Mouse (Mus musculus): ENCODE results near the gene Stim2. TPM values are rescaled to one million over a fixed set of nuclear protein-coding genes. Genes with fewer than 3 reads are reported as not detected.
A peak's percentile ranks its signal among the peaks of the same experiment; 100 is the strongest.

Stim2 gene
- polyA plus RNA-seq, 1 experiment from 2014 or later = 29.4 TPM

- H3K27ac ChIP-seq (replicated peaks) = peak overlapping the region; percentile 56
- H3K4me2 ChIP-seq = peak overlapping the region; percentile 53
- no peaks in the 10 kb centered on the region for H3K9me3 ChIP-seq
- no peaks in the 10 kb centered on the region for H3K27me3 ChIP-seq
- WGBS = 21% methylated on average over 13 of the region's 13 CpGs
- peaks cover 31% of the 10 kb centered on the region for H3K4me1 ChIP-seq (replicated peaks)
- H3K4me3 ChIP-seq = peak overlapping the region; percentile 29
- H3K9ac ChIP-seq = peak overlapping the region; percentile 9; the same call in 1 of the 2 replicates
- H3K36me3 ChIP-seq = no peaks in the 10 kb centered on the region
- peak; percentile 61 for ATAC-seq (ENCODE audit: low FRiP score, low read depth)
These were observed 156.4 kb downstream of the Stim2 start for GRCm38 (mm10) chr5:54154503-54155226.

GRCm38 (mm10) chr5:54155227-54155776 lies 157.0 kb downstream of the Stim2 start:
- ATAC-seq (ENCODE audit: low FRiP score, low read depth) = peak; percentile 49; the same call in 1 of the 2 replicates
- no peaks in the 10 kb centered on the region for H3K36me3 ChIP-seq
- peak overlapping the region; percentile 53 for H3K4me2 ChIP-seq
- no peaks in the 10 kb centered on the region for H3K27me3 ChIP-seq
- peak overlapping the region; percentile 56 for H3K27ac ChIP-seq (replicated peaks)
- no peaks in the 10 kb centered on the region for H3K9me3 ChIP-seq
- peaks cover 33% of the 10 kb centered on the region for H3K4me1 ChIP-seq (replicated peaks)
- no peak overlapping the region for H3K9ac ChIP-seq
- H3K4me3 ChIP-seq = peak overlapping the region; percentile 29
- WGBS = 32% methylated on average over 12 of the region's 12 CpGs

GRCm38 (mm10) chr5:54155916-54156315 lies 157.6 kb downstream of the Stim2 start:
- H3K9ac ChIP-seq = no peak overlapping the region
- H3K9me3 ChIP-seq = no peaks in the 10 kb centered on the region
- no peak overlapping the region for H3K4me3 ChIP-seq
- no peak overlapping the region for H3K4me2 ChIP-seq
- no peaks in the 10 kb centered on the region for H3K27me3 ChIP-seq
- H3K27ac ChIP-seq (replicated peaks) = no peak overlapping the region; the same call in 1 of the 2 replicates
- WGBS = 78% methylated on average over 4 of the region's 4 CpGs
- ATAC-seq (ENCODE audit: low FRiP score, low read depth) = no peak
- H3K4me1 ChIP-seq (replicated peaks) = peaks cover 33% of the 10 kb centered on the region
- H3K36me3 ChIP-seq = no peaks in the 10 kb centered on the region

- no peak overlapping the region for H3K9ac ChIP-seq
- no peaks in the 10 kb centered on the region for H3K27me3 ChIP-seq
- H3K4me3 ChIP-seq = no peak overlapping the region
- no peak overlapping the region for H3K27ac ChIP-seq (replicated peaks)
- H3K36me3 ChIP-seq = no peaks in the 10 kb centered on the region
- H3K4me2 ChIP-seq = no peak overlapping the region
- 76% methylated on average over 11 of the region's 11 CpGs for WGBS
- no peak for ATAC-seq (ENCODE audit: low FRiP score, low read depth)
- H3K4me1 ChIP-seq (replicated peaks) = peaks cover 33% of the 10 kb centered on the region
- no peaks in the 10 kb centered on the region for H3K9me3 ChIP-seq
These were observed 158.7 kb downstream of the Stim2 start for GRCm38 (mm10) chr5:54156944-54157527.

GRCm38 (mm10) chr5:54158230-54158629 lies 159.9 kb downstream of the Stim2 start:
- Histone ChIP-seq H3K27me3 (no peaks in the 10 kb centered on the region), H3K36me3 (no peaks in the 10 kb centered on the region), H3K9me3 (no peaks in the 10 kb centered on the region), H3K9ac (no peak overlapping the region), H3K27ac (replicated peaks) (no peak overlapping the region), H3K4me2 (no peak overlapping the region), H3K4me1 (replicated peaks) (peaks cover 33% of the 10 kb centered on the region), H3K4me3 (no peak overlapping the region)
- 23% methylated on average over 9 of the region's 9 CpGs for WGBS
- ATAC-seq (ENCODE audit: low FRiP score, low read depth) = no peak; the same call in 1 of the 2 replicates

- WGBS = 3% methylated on average over 6 of the region's 6 CpGs
- Histone ChIP-seq H3K27ac (replicated peaks) (peak overlapping the region; percentile 59), H3K9me3 (no peaks in the 10 kb centered on the region), H3K27me3 (no peaks in the 10 kb centered on the region), H3K36me3 (no peaks in the 10 kb centered on the region), H3K4me1 (replicated peaks) (peaks cover 36% of the 10 kb centered on the region), H3K4me3 (no peak overlapping the region), H3K9ac (no peak overlapping the region), H3K4me2 (peak overlapping the region; percentile 28)
- ATAC-seq (ENCODE audit: low FRiP score, low read depth) = no peak
These were observed 161.0 kb downstream of the Stim2 start for GRCm38 (mm10) chr5:54159156-54159793.

- Histone ChIP-seq H3K9me3 (no peaks in the 10 kb centered on the region), H3K4me3 (no peak overlapping the region), H3K4me1 (replicated peaks) (peaks cover 27% of the 10 kb centered on the region), H3K9ac (no peak overlapping the region), H3K27me3 (no peaks in the 10 kb centered on the region), H3K36me3 (no peaks in the 10 kb centered on the region), H3K4me2 (no peak overlapping the region), H3K27ac (replicated peaks) (no peak overlapping the region)
- 86% methylated on average over 4 of the region's 4 CpGs for WGBS
- no peak for ATAC-seq (ENCODE audit: low FRiP score, low read depth)
These were observed 162.3 kb downstream of the Stim2 start for GRCm38 (mm10) chr5:54160561-54160960.

GRCm38 (mm10) chr5:54163890-54164289 lies 165.6 kb downstream of the Stim2 start:
- H3K4me1 ChIP-seq (replicated peaks) = peaks cover 13% of the 10 kb centered on the region
- no peak overlapping the region for H3K9ac ChIP-seq
- no peak overlapping the region for H3K4me2 ChIP-seq
- no peaks in the 10 kb centered on the region for H3K9me3 ChIP-seq
- 53% methylated on average over 4 of the region's 4 CpGs for WGBS
- ATAC-seq (ENCODE audit: low FRiP score, low read depth) = no peak
- H3K36me3 ChIP-seq = no peaks in the 10 kb centered on the region
- H3K27ac ChIP-seq (replicated peaks) = no peak overlapping the region
- no peak overlapping the region for H3K4me3 ChIP-seq
- H3K27me3 ChIP-seq = no peaks in the 10 kb centered on the region

Other genes starting within 250 kb of the Stim2 start
- gene Tbc1d19, start 188.9 kb upstream of the Stim2 start, polyA plus RNA-seq (2015; fragmentation: Nextera tagmentation; extraction: Ambion mirVana) = 72.8 and 74.4 TPM in 2 replicates